ENCODE assay signal across 10 mouse cellular contexts in the genomic region with DNA sequence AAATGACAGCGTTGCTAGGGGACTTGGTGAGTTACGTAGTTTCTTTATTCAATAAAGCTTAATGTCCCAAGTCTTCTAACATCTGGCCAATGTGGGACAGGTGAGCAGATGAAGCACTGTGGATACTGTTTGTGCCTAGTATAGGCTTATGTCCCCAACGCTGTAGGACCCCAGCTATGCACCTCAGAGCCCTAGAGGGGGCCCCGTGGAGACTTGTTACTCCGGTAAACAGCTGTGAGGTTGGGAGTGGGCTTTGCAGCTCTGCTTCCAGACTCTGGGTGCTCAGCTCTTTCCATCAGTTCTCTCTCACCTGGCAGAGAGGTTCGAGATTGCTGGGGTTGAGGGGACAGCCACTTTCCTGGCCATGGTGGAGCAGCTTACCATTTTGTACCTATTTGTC. TPM values are rescaled to one million over a fixed set of nuclear protein-coding genes. Genes with fewer than 3 reads are reported as not detected.
DNase-seq lines count a peak whose midpoint lies in the region; ATAC-seq and TF ChIP-seq lines count a peak whose summit lies in the region.
"Had no signal": no experiment of that assay in that cellular context is flagged by ENCODE, and none has a peak within 500 bp of the region (broad histone marks: within the 10 kb centered on the region; RNA-seq: fewer than 3 reads in every experiment).

No protein-coding gene starts in this region.

- 66% methylated on average over 6 of the region's 6 CpGs for WGBS in kidney, embryonic 16.5 days
- 68% methylated on average over 6 of the region's 6 CpGs for WGBS in limb, embryonic 13.5 days
- 50% methylated on average over 6 of the region's 6 CpGs for WGBS in olfactory bulb, adult 2 months
- WGBS in cerebellum, adult 2 months: 32% methylated on average over 6 of the region's 6 CpGs

- TF ChIP-seq CTCF in embryonic fibroblast, embryonic 13.5 days (IDR thresholded peaks at IDR 0.05; ENCODE audit: borderline replicate concordance, insufficient read depth, low read length): no peak
- TF ChIP-seq CTCF in olfactory bulb, adult 2 months (IDR thresholded peaks at IDR 0.05; ENCODE audit: insufficient read depth, low read depth, low read length): no peak
- TF ChIP-seq CTCF in cerebellum, adult 2 months (IDR thresholded peaks at IDR 0.05; ENCODE audit: borderline replicate concordance, insufficient read depth, low read depth, low read length): no peak

- DNase-seq in kidney, postnatal 25 days: no peak
- no peak for DNase-seq in MN1 (ENCODE audit: low spot score)
- no peak for DNase-seq in embryo, embryonic 11 days
- no peak for DNase-seq in cerebellum, adult 2 months
- DNase-seq: layer of hippocampus, adult 9-11 months; right cerebral cortex, postnatal 14 days had no signal

- no peak for TF ChIP-seq POLR2A in embryonic fibroblast, embryonic 13.5 days (IDR thresholded peaks at IDR 0.05; ENCODE audit: low read depth, low read length)
- no peak for TF ChIP-seq POLR2A in olfactory bulb, adult 2 months (IDR thresholded peaks at IDR 0.05; ENCODE audit: insufficient read depth, low read depth, low read length)
- no peak for TF ChIP-seq POLR2A in cerebellum, adult 2 months (IDR thresholded peaks at IDR 0.05; ENCODE audit: borderline replicate concordance, insufficient read depth, low read length)

- no peaks in the 10 kb centered on the region for H3K27me3 ChIP-seq in kidney, embryonic 16.5 days (ENCODE audit: insufficient read depth, low read length)
- no peaks in the 10 kb centered on the region for H3K27me3 ChIP-seq in limb, embryonic 13.5 days
- H3K27me3 ChIP-seq in cerebellum, adult 2 months (ENCODE audit: control insufficient read depth, insufficient read depth, low read length): no peaks in the 10 kb centered on the region

- peaks cover 29% of the 10 kb centered on the region for H3K36me3 ChIP-seq in kidney, embryonic 16.5 days (ENCODE audit: insufficient read depth, low read length)
- H3K36me3 ChIP-seq in limb, embryonic 13.5 days: peaks cover 38% of the 10 kb centered on the region

- no peaks in the 10 kb centered on the region for H3K9me3 ChIP-seq in kidney, embryonic 16.5 days (ENCODE audit: low read length)
- no peaks in the 10 kb centered on the region for H3K9me3 ChIP-seq in limb, embryonic 13.5 days

- peak overlapping the region; percentile 92 for H3K9ac ChIP-seq in kidney, embryonic 16.5 days (replicated peaks; ENCODE audit: low read length)
- H3K9ac ChIP-seq in limb, embryonic 13.5 days: peak overlapping the region; percentile 92

- peak overlapping the region; percentile 88 for H3K4me3 ChIP-seq in kidney, embryonic 16.5 days (ENCODE audit: low read length)
- H3K4me3 ChIP-seq in embryonic fibroblast, embryonic 13.5 days (ENCODE audit: insufficient read depth, low read length): peak overlapping the region; percentile 71
- H3K4me3 ChIP-seq in limb, embryonic 13.5 days: peak overlapping the region; percentile 77
- peak overlapping the region; percentile 16; the same call in 1 of the 2 replicates for H3K4me3 ChIP-seq in olfactory bulb, adult 2 months (ENCODE audit: insufficient read depth, low read depth, low read length)
- H3K4me3 ChIP-seq in cerebellum, adult 2 months (replicated peaks; ENCODE audit: insufficient read depth, low read depth, low read length): no peak overlapping the region

- H3K4me1 ChIP-seq in kidney, embryonic 16.5 days (ENCODE audit: insufficient read depth, low read length): peaks cover 18% of the 10 kb centered on the region
- peaks cover 3% of the 10 kb centered on the region; the same call in 1 of the 2 replicates for H3K4me1 ChIP-seq in embryonic fibroblast, embryonic 13.5 days (ENCODE audit: control insufficient read depth, insufficient read depth, low read length)
- peaks cover 20% of the 10 kb centered on the region for H3K4me1 ChIP-seq in limb, embryonic 13.5 days
- peaks cover 14% of the 10 kb centered on the region for H3K4me1 ChIP-seq in olfactory bulb, adult 2 months (ENCODE audit: control insufficient read depth, insufficient read depth, low read length)
- peaks cover 11% of the 10 kb centered on the region; the same call in 1 of the 2 replicates for H3K4me1 ChIP-seq in cerebellum, adult 2 months (ENCODE audit: control insufficient read depth, insufficient read depth, low read length)

- H3K27ac ChIP-seq in kidney, embryonic 16.5 days (ENCODE audit: low read length): no peak overlapping the region
- H3K27ac ChIP-seq in embryonic fibroblast, embryonic 13.5 days (ENCODE audit: insufficient read depth, low read length): no peak overlapping the region
- no peak overlapping the region for H3K27ac ChIP-seq in limb, embryonic 13.5 days
- H3K27ac ChIP-seq in olfactory bulb, adult 2 months (ENCODE audit: insufficient read depth, low read depth, low read length): no peak overlapping the region
- H3K27ac ChIP-seq in cerebellum, adult 2 months (ENCODE audit: insufficient read depth, low read length): no peak overlapping the region

- ATAC-seq in kidney, embryonic 16.5 days (ENCODE audit: low FRiP score, low TSS enrichment): no peak
- no peak for ATAC-seq in limb, embryonic 13.5 days (ENCODE audit: low FRiP score, low read depth)

- H3K4me2 ChIP-seq in kidney, embryonic 16.5 days (replicated peaks; ENCODE audit: low read depth, low read length): peak overlapping the region; percentile 89
- H3K4me2 ChIP-seq in limb, embryonic 13.5 days (replicated peaks): peak overlapping the region; percentile 81

RNA-seq across cellular contexts. Expression of gene Pycr2, which starts 1.2 kb away (rescaled TPM):
- 111 TPM in 2 replicates for polyA plus RNA-seq in kidney, embryonic 16.5 days (2015; fragmentation: Nextera tagmentation; extraction: Ambion mirVana)
- polyA plus RNA-seq in embryonic fibroblast, embryonic 13.5 days (2011; ENCODE audit: insufficient read length, low read depth, missing spikeins): 21.2 and 26.0 TPM in 2 replicates
- polyA plus RNA-seq in limb, embryonic 13.5 days (2015; fragmentation: Nextera tagmentation; extraction: Ambion mirVana): 112 and 113 TPM in 2 replicates
- not detected in 2 replicates for polyA plus RNA-seq in olfactory bulb, adult 2 months (2012; ENCODE audit: insufficient read depth, insufficient read length, low replicate concordance, missing spikeins)
- 40.2 and 46.8 TPM in 2 replicates for polyA plus RNA-seq in cerebellum, adult 2 months (2012; rRNA removed)

RNA-seq across cellular contexts. Expression of gene Lefty2, which starts 12.4 kb away (rescaled TPM):
- polyA plus RNA-seq in kidney, embryonic 16.5 days (2015; fragmentation: Nextera tagmentation; extraction: Ambion mirVana): 0.12 TPM in 1 of 2 replicates, not detected in the other
- polyA plus RNA-seq in embryonic fibroblast, embryonic 13.5 days (2011; ENCODE audit: insufficient read length, low read depth, missing spikeins): not detected in 2 replicates
- 0.27 TPM in 2 replicates for polyA plus RNA-seq in limb, embryonic 13.5 days (2015; fragmentation: Nextera tagmentation; extraction: Ambion mirVana)
- not detected in 2 replicates for polyA plus RNA-seq in olfactory bulb, adult 2 months (2012; ENCODE audit: insufficient read depth, insufficient read length, low replicate concordance, missing spikeins)
- 0.18 TPM in 1 of 2 replicates, not detected in the other for polyA plus RNA-seq in cerebellum, adult 2 months (2012; rRNA removed)

RNA-seq across cellular contexts. Expression of gene Lefty1, which starts 29.5 kb away (rescaled TPM):
- polyA plus RNA-seq in kidney, embryonic 16.5 days (2015; fragmentation: Nextera tagmentation; extraction: Ambion mirVana): 1.2 TPM in 2 replicates
- polyA plus RNA-seq in embryonic fibroblast, embryonic 13.5 days (2011; ENCODE audit: insufficient read length, low read depth, missing spikeins): 2.5 and 2.7 TPM in 2 replicates
- 1.8 and 2.2 TPM in 2 replicates for polyA plus RNA-seq in limb, embryonic 13.5 days (2015; fragmentation: Nextera tagmentation; extraction: Ambion mirVana)
- not detected in 2 replicates for polyA plus RNA-seq in olfactory bulb, adult 2 months (2012; ENCODE audit: insufficient read depth, insufficient read length, low replicate concordance, missing spikeins)
- 3.6 and 3.7 TPM in 2 replicates for polyA plus RNA-seq in cerebellum, adult 2 months (2012; rRNA removed)

RNA-seq across cellular contexts. Expression of gene Tmem63a, which starts 36.8 kb away (rescaled TPM):
- 11.8 and 13.1 TPM in 2 replicates for polyA plus RNA-seq in kidney, embryonic 16.5 days (2015; fragmentation: Nextera tagmentation; extraction: Ambion mirVana)
- polyA plus RNA-seq in embryonic fibroblast, embryonic 13.5 days (2011; ENCODE audit: insufficient read length, low read depth, missing spikeins): 44.4 and 45.2 TPM in 2 replicates
- polyA plus RNA-seq in limb, embryonic 13.5 days (2015; fragmentation: Nextera tagmentation; extraction: Ambion mirVana): 16.2 and 17.7 TPM in 2 replicates
- not detected in 2 replicates for polyA plus RNA-seq in olfactory bulb, adult 2 months (2012; ENCODE audit: insufficient read depth, insufficient read length, low replicate concordance, missing spikeins)
- 87.8 and 117 TPM in 2 replicates for polyA plus RNA-seq in cerebellum, adult 2 months (2012; rRNA removed)

RNA-seq across cellular contexts. Expression of gene Sde2, which starts 54.4 kb away (rescaled TPM):
- 41.4 and 42.8 TPM in 2 replicates for polyA plus RNA-seq in kidney, embryonic 16.5 days (2015; fragmentation: Nextera tagmentation; extraction: Ambion mirVana)
- 25.9 and 28.0 TPM in 2 replicates for polyA plus RNA-seq in embryonic fibroblast, embryonic 13.5 days (2011; ENCODE audit: insufficient read length, low read depth, missing spikeins)
- polyA plus RNA-seq in limb, embryonic 13.5 days (2015; fragmentation: Nextera tagmentation; extraction: Ambion mirVana): 39.3 and 40.7 TPM in 2 replicates
- polyA plus RNA-seq in olfactory bulb, adult 2 months (2012; ENCODE audit: insufficient read depth, insufficient read length, low replicate concordance, missing spikeins): not detected in 2 replicates
- 16.8 and 17.7 TPM in 2 replicates for polyA plus RNA-seq in cerebellum, adult 2 months (2012; rRNA removed)
